Mouse (Mus musculus): ENCODE measurements around the gene Aplp2. TPM values are rescaled to one million over a fixed set of nuclear protein-coding genes. Genes with fewer than 3 reads are reported as not detected.
"Not testable (repeated sequence)": the region's sequence is repeated elsewhere in the genome, so short reads cannot be mapped to it uniquely, and the experiment has no call there.

Gene Aplp2
- polyA plus RNA-seq, 1 experiment: 47.3 TPM

DNA sequence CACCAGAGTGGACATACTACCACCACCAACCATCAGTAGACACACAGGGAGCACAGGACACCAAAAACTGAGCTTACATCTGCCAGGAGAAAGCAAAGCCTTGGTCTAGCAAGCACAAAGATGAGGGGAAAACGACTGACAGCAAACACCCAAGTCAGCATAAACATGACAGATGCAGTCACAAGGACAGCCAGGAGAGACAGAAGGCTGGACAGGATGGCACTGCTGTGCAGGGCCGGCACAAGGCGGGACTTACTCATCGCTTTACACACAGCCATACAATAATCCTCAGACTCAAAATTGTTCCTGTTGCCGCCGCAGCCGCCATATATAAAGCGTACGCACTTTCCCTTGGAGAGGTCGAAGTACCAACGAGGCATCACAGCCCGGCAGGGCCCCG, 44.3 kb downstream of the Aplp2 start:
- Histone ChIP-seq H3K36me3 (ENCODE audit: control insufficient read depth, insufficient read depth) (peaks cover 8% of the 10 kb centered on the region), H3K4me3 (ENCODE audit: insufficient read depth, poor library complexity, severe bottlenecking) (no peak overlapping the region)
- TF ChIP-seq CEBPB (IDR thresholded peaks at IDR 0.05; ENCODE audit: low read depth) (no peak), MYOD1 (IDR thresholded peaks at IDR 0.05; ENCODE audit: control insufficient read depth, insufficient read length, low read depth) (no peak), CTCF (IDR thresholded peaks at IDR 0.05; ENCODE audit: control insufficient read depth, insufficient read depth, insufficient read length) (no peak), USF1 (IDR thresholded peaks at IDR 0.05; ENCODE audit: low read depth) (no peak), MYOG (IDR thresholded peaks at IDR 0.05; ENCODE audit: control insufficient read depth, extremely low read depth, insufficient read length) (no peak), MAX (IDR thresholded peaks at IDR 0.05) (no peak), FOSL1 (IDR thresholded peaks at IDR 0.05; ENCODE audit: insufficient read depth, low read length, poor library complexity, severe bottlenecking) (no peak)

DNA sequence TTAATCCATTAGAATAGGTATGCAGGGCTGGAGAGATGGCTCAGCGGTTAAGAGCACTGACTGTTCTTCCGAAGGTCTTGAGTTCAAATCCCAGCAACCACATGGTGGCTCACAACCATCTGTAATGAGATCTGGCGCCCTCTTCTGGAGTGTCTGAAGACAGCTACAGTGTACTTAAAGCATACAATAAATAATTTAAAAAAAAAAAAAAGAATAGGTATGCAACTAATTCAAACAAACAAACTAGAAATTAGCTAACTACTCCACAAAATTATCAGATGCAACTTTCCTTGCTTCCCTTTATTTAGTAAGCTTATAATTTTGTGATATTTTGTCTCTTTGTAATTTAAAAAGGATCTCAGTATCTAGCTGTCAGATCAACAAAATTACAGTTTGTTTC, 46.1 kb downstream of the Aplp2 start:
- not testable (repeated sequence) for H3K36me3 ChIP-seq (ENCODE audit: control insufficient read depth, insufficient read depth); H3K79me3 ChIP-seq (ENCODE audit: low read depth); H3K79me2 ChIP-seq (ENCODE audit: control insufficient read depth, insufficient read depth); H3K4me3 ChIP-seq (ENCODE audit: insufficient read depth, poor library complexity, severe bottlenecking); H3K27me3 ChIP-seq (ENCODE audit: control insufficient read depth, insufficient read depth, insufficient read length); H3ac ChIP-seq (ENCODE audit: control insufficient read depth, insufficient read length, low read depth)

More for the DNA sequence above, 44.3 kb downstream of the Aplp2 start:
- no peak overlapping the region for H3ac ChIP-seq (ENCODE audit: control insufficient read depth, insufficient read length, low read depth)
- H3K79me2 ChIP-seq (ENCODE audit: control insufficient read depth, insufficient read depth): no peaks in the 10 kb centered on the region
- H3K79me3 ChIP-seq (ENCODE audit: low read depth): no peaks in the 10 kb centered on the region
- no peaks in the 10 kb centered on the region for H3K27me3 ChIP-seq (ENCODE audit: control insufficient read depth, insufficient read depth, insufficient read length)

DNA sequence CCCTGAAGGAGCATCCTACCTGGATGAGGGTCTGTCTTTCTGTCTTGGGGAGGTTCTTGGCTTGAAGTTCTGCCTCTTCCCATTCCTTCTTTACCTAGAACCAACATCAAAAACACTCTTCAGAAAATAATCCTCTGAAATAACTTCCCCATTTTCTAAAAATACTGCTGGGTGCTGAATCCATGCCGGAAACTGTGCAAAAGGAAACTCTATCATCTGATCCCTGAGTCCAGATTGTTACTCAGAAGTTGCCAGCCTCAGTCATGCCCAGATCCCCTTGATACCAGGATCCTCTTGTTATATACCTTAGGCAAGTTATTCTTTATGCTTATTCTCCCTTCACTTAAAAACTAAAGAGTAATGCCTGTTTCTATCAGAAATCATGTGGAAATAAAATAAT, 48.3 kb downstream of the Aplp2 start:
- no peaks in the 10 kb centered on the region for H3K79me2 ChIP-seq (ENCODE audit: control insufficient read depth, insufficient read depth)
- peaks cover 8% of the 10 kb centered on the region for H3K36me3 ChIP-seq (ENCODE audit: control insufficient read depth, insufficient read depth)
- no peaks in the 10 kb centered on the region for H3K27me3 ChIP-seq (ENCODE audit: control insufficient read depth, insufficient read depth, insufficient read length)
- H3K4me3 ChIP-seq (ENCODE audit: insufficient read depth, poor library complexity, severe bottlenecking): no peak overlapping the region
- no peak overlapping the region for H3ac ChIP-seq (ENCODE audit: control insufficient read depth, insufficient read length, low read depth)
- H3K79me3 ChIP-seq (ENCODE audit: low read depth): no peaks in the 10 kb centered on the region
- TF ChIP-seq CEBPB (IDR thresholded peaks at IDR 0.05; ENCODE audit: low read depth) (no peak), USF1 (IDR thresholded peaks at IDR 0.05; ENCODE audit: low read depth) (no peak), FOSL1 (IDR thresholded peaks at IDR 0.05; ENCODE audit: insufficient read depth, low read length, poor library complexity, severe bottlenecking) (no peak), MYOD1 (IDR thresholded peaks at IDR 0.05; ENCODE audit: control insufficient read depth, insufficient read length, low read depth) (no peak), MAX (IDR thresholded peaks at IDR 0.05) (no peak), CTCF (IDR thresholded peaks at IDR 0.05; ENCODE audit: control insufficient read depth, insufficient read depth, insufficient read length) (no peak), MYOG (IDR thresholded peaks at IDR 0.05; ENCODE audit: control insufficient read depth, extremely low read depth, insufficient read length) (no peak)

DNA sequence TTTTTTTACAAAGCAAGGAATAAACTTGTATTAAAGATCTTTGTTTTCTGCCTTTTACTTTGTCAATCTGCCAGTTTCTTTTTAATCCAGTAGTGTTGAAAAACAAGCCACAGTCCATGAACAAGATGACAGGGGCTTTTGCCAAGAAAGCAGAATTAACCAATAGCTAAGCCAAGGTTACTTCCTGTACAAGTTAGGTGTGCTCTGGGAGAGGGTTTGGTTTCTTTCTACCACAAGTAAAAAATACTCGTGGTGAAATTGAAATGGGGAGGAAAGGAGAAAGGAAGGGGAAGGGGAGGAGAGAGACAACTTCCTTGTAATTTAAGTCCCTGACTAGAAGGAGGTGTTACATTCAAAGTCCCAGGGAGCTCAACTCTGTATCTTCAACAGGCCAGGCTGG, 48.7 kb downstream of the Aplp2 start:
- Histone ChIP-seq H3K79me2 (ENCODE audit: control insufficient read depth, insufficient read depth) (no peaks in the 10 kb centered on the region), H3K36me3 (ENCODE audit: control insufficient read depth, insufficient read depth) (peaks cover 7% of the 10 kb centered on the region), H3ac (ENCODE audit: control insufficient read depth, insufficient read length, low read depth) (no peak overlapping the region), H3K79me3 (ENCODE audit: low read depth) (no peaks in the 10 kb centered on the region), H3K27me3 (ENCODE audit: control insufficient read depth, insufficient read depth, insufficient read length) (no peaks in the 10 kb centered on the region), H3K4me3 (ENCODE audit: insufficient read depth, poor library complexity, severe bottlenecking) (no peak overlapping the region)
- TF ChIP-seq MYOG (IDR thresholded peaks at IDR 0.05; ENCODE audit: control insufficient read depth, extremely low read depth, insufficient read length): no peak
- no peak for TF ChIP-seq FOSL1 (IDR thresholded peaks at IDR 0.05; ENCODE audit: insufficient read depth, low read length, poor library complexity, severe bottlenecking)
- no peak for TF ChIP-seq CTCF (IDR thresholded peaks at IDR 0.05; ENCODE audit: control insufficient read depth, insufficient read depth, insufficient read length)
- no peak for TF ChIP-seq CEBPB (IDR thresholded peaks at IDR 0.05; ENCODE audit: low read depth)
- no peak for TF ChIP-seq MAX (IDR thresholded peaks at IDR 0.05)
- no peak for TF ChIP-seq MYOD1 (IDR thresholded peaks at IDR 0.05; ENCODE audit: control insufficient read depth, insufficient read length, low read depth)
- TF ChIP-seq USF1 (IDR thresholded peaks at IDR 0.05; ENCODE audit: low read depth): no peak

DNA sequence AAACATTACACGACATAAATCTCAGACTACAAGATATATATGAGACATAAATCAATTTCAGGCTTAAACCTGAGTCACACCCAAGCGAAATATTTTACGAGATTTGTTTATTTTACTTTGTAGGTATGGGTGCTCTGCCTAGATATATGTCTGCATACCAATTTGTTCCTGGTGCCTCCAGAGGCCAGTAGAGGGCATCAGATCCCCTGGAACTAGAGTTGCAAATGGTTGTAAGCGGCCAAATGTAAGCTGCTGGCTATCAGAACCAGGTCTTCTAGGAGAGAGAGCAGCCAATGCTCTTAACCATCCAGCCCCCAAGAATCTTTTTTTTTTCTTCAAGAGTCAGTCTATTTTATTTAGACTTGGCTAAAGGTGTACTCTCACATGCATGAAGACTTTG, 51.7 kb downstream of the Aplp2 start:
- TF ChIP-seq FOSL1 (IDR thresholded peaks at IDR 0.05; ENCODE audit: insufficient read depth, low read length, poor library complexity, severe bottlenecking): no peak

DNA sequence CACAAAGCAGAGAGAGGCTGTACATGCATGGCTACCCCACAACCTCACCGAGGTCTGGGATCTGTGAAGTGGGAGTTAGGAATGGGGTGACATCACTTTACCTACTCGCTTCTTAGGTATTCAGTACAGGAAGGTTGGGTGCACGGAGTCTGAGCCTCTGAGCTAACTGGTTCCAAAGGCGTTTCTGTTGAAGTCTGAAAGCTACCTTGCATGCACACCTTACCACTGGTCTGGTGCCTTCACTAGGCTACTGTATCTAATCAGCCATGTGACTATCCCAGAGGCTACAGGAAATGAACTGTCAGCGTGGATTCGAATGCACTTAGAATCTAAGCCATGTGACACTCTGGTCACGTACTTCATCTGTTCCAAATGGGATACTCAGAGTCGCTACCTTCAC, 55.0 kb downstream of the Aplp2 start:
- H3K27me3 ChIP-seq (ENCODE audit: control insufficient read depth, insufficient read depth, insufficient read length): no peaks in the 10 kb centered on the region
- no peaks in the 10 kb centered on the region for H3K79me2 ChIP-seq (ENCODE audit: control insufficient read depth, insufficient read depth)
- TF ChIP-seq MYOD1 (IDR thresholded peaks at IDR 0.05; ENCODE audit: control insufficient read depth, insufficient read length, low read depth): no peak
- no peak for TF ChIP-seq MYOG (IDR thresholded peaks at IDR 0.05; ENCODE audit: control insufficient read depth, extremely low read depth, insufficient read length)
- no peak for TF ChIP-seq MAX (IDR thresholded peaks at IDR 0.05)
- TF ChIP-seq CTCF (IDR thresholded peaks at IDR 0.05; ENCODE audit: control insufficient read depth, insufficient read depth, insufficient read length): no peak
- TF ChIP-seq FOSL1 (IDR thresholded peaks at IDR 0.05; ENCODE audit: insufficient read depth, low read length, poor library complexity, severe bottlenecking): no peak
- no peak for TF ChIP-seq CEBPB (IDR thresholded peaks at IDR 0.05; ENCODE audit: low read depth)
- TF ChIP-seq USF1 (IDR thresholded peaks at IDR 0.05; ENCODE audit: low read depth): no peak
- no peak overlapping the region for H3ac ChIP-seq (ENCODE audit: control insufficient read depth, insufficient read length, low read depth)
- H3K79me3 ChIP-seq (ENCODE audit: low read depth): no peaks in the 10 kb centered on the region
- no peak overlapping the region for H3K4me3 ChIP-seq (ENCODE audit: insufficient read depth, poor library complexity, severe bottlenecking)
- H3K36me3 ChIP-seq (ENCODE audit: control insufficient read depth, insufficient read depth): peaks cover 22% of the 10 kb centered on the region

More for the DNA sequence above, 51.7 kb downstream of the Aplp2 start:
- Histone ChIP-seq H3K79me2 (ENCODE audit: control insufficient read depth, insufficient read depth) (no peaks in the 10 kb centered on the region), H3K36me3 (ENCODE audit: control insufficient read depth, insufficient read depth) (peaks cover 19% of the 10 kb centered on the region), H3ac (ENCODE audit: control insufficient read depth, insufficient read length, low read depth) (no peak overlapping the region), H3K4me3 (ENCODE audit: insufficient read depth, poor library complexity, severe bottlenecking) (no peak overlapping the region), H3K27me3 (ENCODE audit: control insufficient read depth, insufficient read depth, insufficient read length) (no peaks in the 10 kb centered on the region), H3K79me3 (ENCODE audit: low read depth) (no peaks in the 10 kb centered on the region)

Measured in C2C12 (cell line).